Mouse (Mus musculus): Measurements from ENCODE around the gene Mrps15.

GRCm38 (mm10) chr4:126068842-126069241 lies 22.1 kb downstream of the Mrps15 start:
- TF ChIP-seq USF2 (IDR thresholded peaks at IDR 0.05; ENCODE audit: borderline replicate concordance in 1 of 2, insufficient read depth in 1 of 2, low read depth in 1 of 2, low read length in 2 of 2): no peak
- TF ChIP-seq POLR2A (IDR thresholded peaks at IDR 0.05; ENCODE audit: control insufficient read depth in 1 of 2, insufficient read depth in 1 of 2, low read depth in 1 of 2, low read length in 2 of 2, poor library complexity in 1 of 2): no peak
- no peak for TF ChIP-seq MAX (IDR thresholded peaks at IDR 0.05; ENCODE audit: low read length)
- no peak for TF ChIP-seq JUND (IDR thresholded peaks at IDR 0.05; ENCODE audit: low read depth, low read length)
- no peak for TF ChIP-seq MAZ (IDR thresholded peaks at IDR 0.05; ENCODE audit: low read depth, low read length)
- no peak for TF ChIP-seq TBP (IDR thresholded peaks at IDR 0.05; ENCODE audit: low read depth, low read length)
- no peak for TF ChIP-seq RAD21 (IDR thresholded peaks at IDR 0.05; ENCODE audit: low read depth, low read length)
- TF ChIP-seq MAFK (IDR thresholded peaks at IDR 0.05; ENCODE audit: borderline replicate concordance, low read depth, low read length): no peak
- TF ChIP-seq CTCF (IDR thresholded peaks at IDR 0.05 in 2 of 3, conservative IDR thresholded peaks at IDR 0.05 in 1 of 3; ENCODE audit: control insufficient read depth in 1 of 3, insufficient read depth in 1 of 3, low read depth in 2 of 3, low read length in 3 of 3, poor library complexity in 1 of 3, severe bottlenecking in 1 of 3): no peak
- TF ChIP-seq EP300 (IDR thresholded peaks at IDR 0.05; ENCODE audit: low read depth in 1 of 2, low read length in 2 of 2): peak; percentile 64 to 82
- no peak for TF ChIP-seq SIN3A (IDR thresholded peaks at IDR 0.05; ENCODE audit: low read length)
- no peak for TF ChIP-seq E2F4 (IDR thresholded peaks at IDR 0.05; ENCODE audit: borderline replicate concordance, low read depth, low read length)
- no peak for TF ChIP-seq CHD1 (IDR thresholded peaks at IDR 0.05; ENCODE audit: low read depth, low read length)
- TF ChIP-seq TCF12 (IDR thresholded peaks at IDR 0.05; ENCODE audit: low read depth, low read length): peak; percentile 84

Measured in MEL (cell line).